ENCODE assay signal across 8 mouse cellular contexts in genomic region chr19:6061641-6062302, GRCm38 (mm10). TPM values are rescaled to one million over a fixed set of nuclear protein-coding genes. Genes with fewer than 3 reads are reported as not detected.
A peak's percentile ranks its signal among the peaks of the same experiment; 100 is the strongest.
DNase-seq lines count a peak whose midpoint lies in the region; ATAC-seq and TF ChIP-seq lines count a peak whose summit lies in the region.

No protein-coding gene starts in this region.

- intact Hi-C loops in left cerebral cortex, adult 2 months (cut with DNase I): loop anchor here (2.0 kb wide), 1 partner anchor 23 kb away; the partner anchor contains the start of genes Cdca5 and Zfpl1

- no peak for TF ChIP-seq EP300 in lung, postnatal 0 days (IDR thresholded peaks at IDR 0.05)

- no peaks in the 10 kb centered on the region for H3K27me3 ChIP-seq in forebrain, embryonic 15.5 days
- H3K27me3 ChIP-seq in kidney, embryonic 15.5 days: no peaks in the 10 kb centered on the region
- no peaks in the 10 kb centered on the region for H3K27me3 ChIP-seq in lung, postnatal 0 days (replicated peaks; ENCODE audit: insufficient read depth, low read length)

- DNase-seq in left cerebral cortex, adult 2 months (ENCODE audit: extremely low spot score in 1 of 2, low spot score in 2 of 2): peak; percentile 43 to 51
- DNase-seq in left cerebral cortex, adult 9 months (ENCODE audit: low spot score in 2 of 2): no peak
- DNase-seq in lung, postnatal 0 days (ENCODE audit: low spot score): peak; percentile 51
- no peak for DNase-seq in frontal cortex, postnatal 14 days (ENCODE audit: low spot score in 2 of 2)

- peaks cover 10% of the 10 kb centered on the region for H3K36me3 ChIP-seq in forebrain, embryonic 15.5 days
- peaks cover 19% of the 10 kb centered on the region for H3K36me3 ChIP-seq in kidney, embryonic 15.5 days
- H3K36me3 ChIP-seq in lung, postnatal 0 days (ENCODE audit: insufficient read depth, low read length): no peaks in the 10 kb centered on the region

- peak; percentile 54; the same call in 1 of the 2 replicates for TF ChIP-seq POLR2A in bone marrow, adult 2 months (IDR thresholded peaks at IDR 0.05; ENCODE audit: borderline replicate concordance, control insufficient read depth, low read depth, low read length)
- TF ChIP-seq POLR2A in olfactory bulb, adult 2 months (IDR thresholded peaks at IDR 0.05; ENCODE audit: insufficient read depth, low read depth, low read length): no peak

- no peaks in the 10 kb centered on the region for H3K9me3 ChIP-seq in forebrain, embryonic 15.5 days
- H3K9me3 ChIP-seq in kidney, embryonic 15.5 days (replicated peaks): no peaks in the 10 kb centered on the region
- no peaks in the 10 kb centered on the region for H3K9me3 ChIP-seq in lung, postnatal 0 days (ENCODE audit: low read length)

- H3K4me3 ChIP-seq in left cerebral cortex, adult 2 months: peak overlapping the region; percentile 51
- peak overlapping the region; percentile 84 for H3K4me3 ChIP-seq in bone marrow, adult 2 months (replicated peaks; ENCODE audit: control insufficient read depth, low read depth, low read length)
- peak overlapping the region; percentile 88 for H3K4me3 ChIP-seq in forebrain, embryonic 15.5 days
- H3K4me3 ChIP-seq in kidney, embryonic 15.5 days (replicated peaks): peak overlapping the region; percentile 80
- peak overlapping the region; percentile 70 for H3K4me3 ChIP-seq in lung, postnatal 0 days (ENCODE audit: low read depth, low read length)
- H3K4me3 ChIP-seq in olfactory bulb, adult 2 months (ENCODE audit: insufficient read depth, low read depth, low read length): peak overlapping the region; percentile 90

- H3K4me2 ChIP-seq in forebrain, embryonic 15.5 days (replicated peaks): peak overlapping the region; percentile 99
- peak overlapping the region; percentile 98 for H3K4me2 ChIP-seq in kidney, embryonic 15.5 days
- H3K4me2 ChIP-seq in lung, postnatal 0 days (replicated peaks; ENCODE audit: low read depth, low read length): peak overlapping the region; percentile 90

- WGBS in bone marrow, adult 2 months: under 1% methylated on average over 44 of the region's 44 CpGs
- 2% methylated on average over 44 of the region's 44 CpGs for WGBS in forebrain, embryonic 15.5 days
- 2% methylated on average over 44 of the region's 44 CpGs for WGBS in kidney, embryonic 15.5 days
- WGBS in lung, postnatal 0 days: 2% methylated on average over 44 of the region's 44 CpGs
- under 1% methylated on average over 44 of the region's 44 CpGs for WGBS in olfactory bulb, adult 2 months

- H3K9ac ChIP-seq in forebrain, embryonic 15.5 days (replicated peaks): peak overlapping the region; percentile 94
- H3K9ac ChIP-seq in kidney, embryonic 15.5 days: peak overlapping the region; percentile 94
- peak overlapping the region; percentile 90 for H3K9ac ChIP-seq in lung, postnatal 0 days (replicated peaks; ENCODE audit: low read depth)

- H3K4me1 ChIP-seq in bone marrow, adult 2 months (ENCODE audit: control insufficient read depth, insufficient read depth, low read length): peaks cover 3% of the 10 kb centered on the region
- H3K4me1 ChIP-seq in forebrain, embryonic 15.5 days: peaks cover 52% of the 10 kb centered on the region
- peaks cover 48% of the 10 kb centered on the region for H3K4me1 ChIP-seq in kidney, embryonic 15.5 days
- H3K4me1 ChIP-seq in lung, postnatal 0 days (ENCODE audit: insufficient read depth, low read depth, low read length): peaks cover 14% of the 10 kb centered on the region
- peaks cover 20% of the 10 kb centered on the region for H3K4me1 ChIP-seq in olfactory bulb, adult 2 months (ENCODE audit: control insufficient read depth, insufficient read depth, low read length)

- peak overlapping the region; percentile 93 for H3K27ac ChIP-seq in left cerebral cortex, adult 2 months
- peak overlapping the region; percentile 98 for H3K27ac ChIP-seq in bone marrow, adult 2 months (ENCODE audit: control insufficient read depth, insufficient read depth, low read depth, low read length, poor library complexity)
- H3K27ac ChIP-seq in forebrain, embryonic 15.5 days (replicated peaks): peak overlapping the region; percentile 94
- peak overlapping the region; percentile 95 for H3K27ac ChIP-seq in kidney, embryonic 15.5 days
- peak overlapping the region; percentile 89 for H3K27ac ChIP-seq in lung, postnatal 0 days (ENCODE audit: low read length)
- H3K27ac ChIP-seq in olfactory bulb, adult 2 months (ENCODE audit: insufficient read depth, low read depth, low read length): peak overlapping the region; percentile 41

- TF ChIP-seq CTCF in left cerebral cortex, adult 2 months (IDR thresholded peaks at IDR 0.05): no peak
- TF ChIP-seq CTCF in bone marrow, adult 2 months (IDR thresholded peaks at IDR 0.05; ENCODE audit: control insufficient read depth, insufficient read depth, low read length): no peak
- no peak for TF ChIP-seq CTCF in lung, postnatal 0 days (IDR thresholded peaks at IDR 0.05)
- no peak for TF ChIP-seq CTCF in olfactory bulb, adult 2 months (IDR thresholded peaks at IDR 0.05; ENCODE audit: insufficient read depth, low read depth, low read length)

- no peak for ATAC-seq in forebrain, embryonic 15.5 days (replicated peaks)
- ATAC-seq in kidney, embryonic 15.5 days (replicated peaks; ENCODE audit: low FRiP score): peak; percentile 17; the same call in 1 of the 2 replicates
- ATAC-seq in lung, postnatal 0 days: 0 out of 2 replicates have a peak, but pooled peaks have one; percentile 1

RNA-seq across cellular contexts. Expression of gene Znhit2, which starts 0.8 kb away (rescaled TPM):
- total RNA-seq in left cerebral cortex, adult 2 months (2021): 10 to 100 TPM; 33.9 to 39.1 TPM
- 8.4 and 14.3 TPM in 2 replicates for polyA plus RNA-seq in bone marrow, adult 2 months (2011; ENCODE audit: insufficient read depth, insufficient read length, low replicate concordance, missing spikeins)
- polyA plus RNA-seq in forebrain, embryonic 15.5 days (2015; fragmentation: Nextera tagmentation; extraction: Ambion mirVana): 33.0 and 35.9 TPM in 2 replicates
- polyA plus RNA-seq in kidney, embryonic 15.5 days (2015; fragmentation: Nextera tagmentation; extraction: Ambion mirVana): 33.0 and 33.2 TPM in 2 replicates
- polyA plus RNA-seq in lung, postnatal 0 days (2015; fragmentation: Nextera tagmentation; extraction: Ambion mirVana): 31.2 and 33.9 TPM in 2 replicates
- polyA plus RNA-seq in olfactory bulb, adult 2 months (2012; ENCODE audit: insufficient read depth, insufficient read length, low replicate concordance, missing spikeins): not detected in 2 replicates

RNA-seq across cellular contexts. Expression of gene Fau, which starts 4.1 kb away (rescaled TPM):
- 100 to 1,000 TPM; 663 to 678 TPM for total RNA-seq in left cerebral cortex, adult 2 months (2021)
- 2,232 and 4,155 TPM in 2 replicates for polyA plus RNA-seq in bone marrow, adult 2 months (2011; ENCODE audit: insufficient read depth, insufficient read length, low replicate concordance, missing spikeins)
- 582 and 618 TPM in 2 replicates for polyA plus RNA-seq in forebrain, embryonic 15.5 days (2015; fragmentation: Nextera tagmentation; extraction: Ambion mirVana)
- polyA plus RNA-seq in kidney, embryonic 15.5 days (2015; fragmentation: Nextera tagmentation; extraction: Ambion mirVana): 741 and 838 TPM in 2 replicates
- polyA plus RNA-seq in lung, postnatal 0 days (2015; fragmentation: Nextera tagmentation; extraction: Ambion mirVana): 784 and 827 TPM in 2 replicates
- polyA plus RNA-seq in olfactory bulb, adult 2 months (2012; ENCODE audit: insufficient read depth, insufficient read length, low replicate concordance, missing spikeins): 1,126 and 1,387 TPM in 2 replicates

RNA-seq across cellular contexts. Expression of gene Mrpl49, which starts 4.2 kb away (rescaled TPM):
- 10 to 100 TPM; 40.9 to 41.3 TPM for total RNA-seq in left cerebral cortex, adult 2 months (2021)
- 29.9 and 52.5 TPM in 2 replicates for polyA plus RNA-seq in bone marrow, adult 2 months (2011; ENCODE audit: insufficient read depth, insufficient read length, low replicate concordance, missing spikeins)
- polyA plus RNA-seq in forebrain, embryonic 15.5 days (2015; fragmentation: Nextera tagmentation; extraction: Ambion mirVana): 71.5 and 72.4 TPM in 2 replicates
- polyA plus RNA-seq in kidney, embryonic 15.5 days (2015; fragmentation: Nextera tagmentation; extraction: Ambion mirVana): 77.9 and 81.6 TPM in 2 replicates
- 36.7 and 37.6 TPM in 2 replicates for polyA plus RNA-seq in lung, postnatal 0 days (2015; fragmentation: Nextera tagmentation; extraction: Ambion mirVana)
- not detected in 2 replicates for polyA plus RNA-seq in olfactory bulb, adult 2 months (2012; ENCODE audit: insufficient read depth, insufficient read length, low replicate concordance, missing spikeins)

RNA-seq across cellular contexts. Expression of gene Tm7sf2, which starts 6.4 kb away (rescaled TPM):
- 10 to 100 TPM; 26.9 to 30.4 TPM for total RNA-seq in left cerebral cortex, adult 2 months (2021)
- polyA plus RNA-seq in bone marrow, adult 2 months (2011; ENCODE audit: insufficient read depth, insufficient read length, low replicate concordance, missing spikeins): 5.9 and 12.3 TPM in 2 replicates
- 34.9 and 36.3 TPM in 2 replicates for polyA plus RNA-seq in forebrain, embryonic 15.5 days (2015; fragmentation: Nextera tagmentation; extraction: Ambion mirVana)
- polyA plus RNA-seq in kidney, embryonic 15.5 days (2015; fragmentation: Nextera tagmentation; extraction: Ambion mirVana): 23.6 and 24.9 TPM in 2 replicates
- 8.1 and 9.5 TPM in 2 replicates for polyA plus RNA-seq in lung, postnatal 0 days (2015; fragmentation: Nextera tagmentation; extraction: Ambion mirVana)
- not detected in 2 replicates for polyA plus RNA-seq in olfactory bulb, adult 2 months (2012; ENCODE audit: insufficient read depth, insufficient read length, low replicate concordance, missing spikeins)

RNA-seq across cellular contexts. Expression of gene Vps51, which starts 15.3 kb away (rescaled TPM):
- total RNA-seq in left cerebral cortex, adult 2 months (2021): 100 to 1,000 TPM in 1 of 2 experiments, 10 to 100 TPM in 1; 85.3 to 101 TPM
- polyA plus RNA-seq in bone marrow, adult 2 months (2011; ENCODE audit: insufficient read depth, insufficient read length, low replicate concordance, missing spikeins): 48.4 and 85.1 TPM in 2 replicates
- 76.3 and 89.3 TPM in 2 replicates for polyA plus RNA-seq in forebrain, embryonic 15.5 days (2015; fragmentation: Nextera tagmentation; extraction: Ambion mirVana)
- 70.3 and 78.5 TPM in 2 replicates for polyA plus RNA-seq in kidney, embryonic 15.5 days (2015; fragmentation: Nextera tagmentation; extraction: Ambion mirVana)
- 48.7 and 52.7 TPM in 2 replicates for polyA plus RNA-seq in lung, postnatal 0 days (2015; fragmentation: Nextera tagmentation; extraction: Ambion mirVana)
- polyA plus RNA-seq in olfactory bulb, adult 2 months (2012; ENCODE audit: insufficient read depth, insufficient read length, low replicate concordance, missing spikeins): not detected in 2 replicates

Comparison
In these comparisons a context has a peak if more than half of its experiments do, and no peak if none do; other contexts are left out.
1. DNase-seq: peak in left cerebral cortex, adult 2 months (2 of 2) and lung, postnatal 0 days (single experiment); none in left cerebral cortex, adult 9 months (0 of 2) and frontal cortex, postnatal 14 days (0 of 2).
2. H3K27ac ChIP-seq: peak in every context shown above with its lines; median percentile 98 in bone marrow, adult 2 months; 95 in kidney, embryonic 15.5 days; 94 in forebrain, embryonic 15.5 days; 93 in left cerebral cortex, adult 2 months; 89 in lung, postnatal 0 days; 41 in olfactory bulb, adult 2 months.
3. RNA of gene Mrpl49, which starts 4.2 kb away (polyA plus RNA-seq): 77.9 to 81.6 TPM in kidney, embryonic 15.5 days, 71.5 to 72.4 TPM in forebrain, embryonic 15.5 days, 29.9 to 52.5 TPM in bone marrow, adult 2 months and 36.7 to 37.6 TPM in lung, postnatal 0 days; not detected in olfactory bulb, adult 2 months; every median in the first group is over 10 times any median in the second.
4. Peak in every context shown above with its lines, with median percentiles within 50 percentile points of each other: H3K4me3 ChIP-seq, H3K4me2 ChIP-seq and H3K9ac ChIP-seq.